Mouse (Mus musculus) lung, postnatal 0 days (tissue): ENCODE measurements around the gene Lrif1.

Experiments used
- CTCF ChIP-seq: IDR thresholded peaks from 2 replicates; pipeline ENCODE4 v1.5.1; 2016; ENCODE audit warnings: antibody characterized with exemption, mild to moderate bottlenecking
- EP300 ChIP-seq: IDR thresholded peaks from 2 replicates; pipeline ENCODE4 v1.6.1; 2016; ENCODE audit warnings: antibody characterized with exemption, mild to moderate bottlenecking, control low read depth

DNA sequence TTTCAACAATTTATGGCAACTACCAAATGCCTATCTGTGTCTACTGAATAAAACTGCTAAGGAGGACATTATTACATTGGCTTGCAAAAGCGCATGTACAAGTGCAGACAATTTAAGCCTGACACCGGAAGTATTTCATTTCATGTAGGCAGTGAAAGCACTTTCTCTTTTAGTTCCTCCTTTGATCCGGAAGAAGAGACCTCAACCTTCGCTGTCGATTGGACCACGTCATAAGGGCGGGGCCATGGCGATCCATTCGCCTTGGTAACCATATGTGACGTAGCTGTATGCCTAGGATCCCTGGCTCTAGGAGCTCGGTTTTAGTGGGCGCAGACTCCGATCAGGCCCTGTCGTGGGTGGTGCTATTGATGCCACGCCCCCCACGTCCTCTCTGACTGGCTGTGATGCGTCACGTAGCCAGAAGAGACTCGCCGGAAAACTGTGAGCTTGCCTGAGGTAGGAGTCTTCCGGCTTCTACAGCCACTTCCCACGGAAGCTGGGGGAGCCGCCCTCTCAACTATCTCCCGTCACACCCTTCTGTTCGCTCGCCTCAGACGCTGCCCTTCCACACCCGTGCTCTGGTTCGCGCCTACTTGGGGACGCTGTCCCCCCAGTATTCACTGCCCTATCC is 36.7 kb downstream of the Lrif1 start:
- TF ChIP-seq CTCF (no peak), EP300 (peak; percentile 79)
